Mouse (Mus musculus) right cerebral cortex, postnatal 14 days (tissue): Measurements from ENCODE around the gene D630003M21Rik.

Experiments used
- DNase-seq: peaks from one replicate; pipeline ENCODE4 v3.0.0; 2022

Gene D630003M21Rik

DNA sequence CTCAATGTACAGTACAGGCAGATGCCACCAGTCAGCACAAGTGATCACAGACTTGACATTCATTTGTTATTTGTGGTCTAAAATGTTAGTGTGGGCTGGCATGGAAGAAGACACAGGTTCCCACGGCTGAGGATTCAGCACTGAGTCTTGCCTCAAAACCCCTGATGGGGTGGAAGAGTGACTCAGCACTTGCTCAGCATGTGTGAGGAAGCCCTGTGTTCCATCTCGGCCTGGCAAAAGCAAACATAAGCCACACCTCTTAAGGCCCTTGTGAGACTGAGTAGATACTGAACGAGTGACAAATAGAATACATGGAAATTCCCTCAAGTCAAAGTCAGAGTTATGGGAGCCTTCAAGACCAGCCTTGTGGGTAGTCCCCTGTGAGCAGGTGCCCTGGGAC, 4.1 kb upstream of the D630003M21Rik start:
- DNase-seq = no peak

- DNase-seq = no peak
Observed at GRCm38 (mm10) chr2:158232414-158232813, 3.4 kb upstream of the D630003M21Rik start.

GRCm38 (mm10) chr2:158231071-158231470, 2.0 kb upstream of the D630003M21Rik start:
- DNase-seq = no peak

- DNase-seq = no peak
Observed at GRCm38 (mm10) chr2:158230617-158231016, 1.6 kb upstream of the D630003M21Rik start.

GRCm38 (mm10) chr2:158229503-158229892, 476 bp upstream of the D630003M21Rik start:
- no peak for DNase-seq

DNA sequence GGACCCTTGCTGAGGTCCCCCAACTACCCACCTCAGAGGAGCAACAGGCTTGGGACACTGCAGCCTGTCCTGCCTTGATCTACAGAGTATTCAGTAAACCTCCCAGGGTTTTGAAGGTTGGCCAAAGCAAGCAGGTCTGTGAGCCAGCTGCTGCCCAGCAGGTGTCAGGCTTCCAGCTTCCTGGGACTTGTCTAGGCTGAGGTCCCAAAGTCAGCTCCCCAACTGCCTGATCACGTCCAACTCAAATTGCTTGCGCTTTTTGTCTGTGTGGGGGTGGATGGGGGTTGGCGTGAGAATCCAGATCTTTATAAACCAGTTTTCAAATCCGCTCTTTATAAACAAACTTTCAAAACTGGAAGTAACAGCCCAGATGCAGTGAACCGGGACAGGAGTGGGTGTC, 3.7 kb downstream of the D630003M21Rik start:
- DNase-seq = no peak

DNA sequence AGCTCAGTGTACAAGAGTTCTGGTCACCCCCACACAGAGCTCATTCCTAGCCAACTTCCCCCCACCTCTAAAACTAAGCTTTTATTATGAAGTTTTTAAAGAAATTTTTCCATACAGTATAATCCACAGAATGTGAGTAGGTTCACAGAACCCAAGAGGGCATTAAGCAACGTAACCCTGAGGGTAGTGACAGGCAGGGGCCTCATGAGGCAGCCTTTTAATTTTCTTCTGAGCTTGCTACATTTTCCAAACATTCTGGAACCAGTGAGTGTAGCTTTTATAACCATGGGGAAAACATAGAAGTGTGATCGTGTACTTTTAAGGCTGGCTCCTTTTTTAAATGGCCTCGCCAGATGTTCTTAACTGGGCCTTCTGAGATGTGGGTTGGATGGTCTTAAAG, 5.5 kb downstream of the D630003M21Rik start:
- DNase-seq = no peak

- DNase-seq = no peak
Observed at GRCm38 (mm10) chr2:158222664-158223063, 6.4 kb downstream of the D630003M21Rik start.

DNA sequence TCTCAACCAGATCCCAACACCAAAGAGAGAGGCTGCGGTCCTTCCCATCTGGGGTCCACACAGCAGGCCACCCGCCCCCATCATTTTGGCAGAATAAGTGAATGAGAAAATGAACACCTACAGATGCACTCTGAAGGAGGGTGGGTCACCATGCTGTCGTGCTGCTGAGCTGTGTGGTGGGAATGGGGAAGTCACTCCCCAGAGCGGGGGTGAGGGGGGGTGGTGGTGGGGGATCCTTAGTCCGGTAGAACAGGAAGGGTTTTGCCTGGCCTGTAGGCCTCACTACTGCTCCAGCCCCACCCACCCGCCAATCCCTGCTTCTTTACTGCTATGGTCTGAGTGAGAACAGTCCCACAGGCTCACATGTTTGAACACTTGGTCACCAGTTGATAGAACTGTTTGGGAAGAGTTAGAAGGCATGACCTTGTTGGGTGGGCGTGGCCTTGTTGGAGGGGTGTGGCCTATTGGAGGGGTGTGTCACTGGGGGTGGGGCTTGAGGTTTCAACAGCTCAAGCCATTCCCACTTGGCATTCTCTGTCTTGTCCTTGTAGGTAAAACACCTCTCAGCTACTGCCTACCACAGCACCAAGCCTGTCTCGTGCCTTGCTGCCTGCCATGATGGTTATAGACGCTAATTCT, 7.5 kb downstream of the D630003M21Rik start:
- no peak for DNase-seq

- no peak for DNase-seq
Observed at GRCm38 (mm10) chr2:158219562-158219961, 9.5 kb downstream of the D630003M21Rik start.

DNA sequence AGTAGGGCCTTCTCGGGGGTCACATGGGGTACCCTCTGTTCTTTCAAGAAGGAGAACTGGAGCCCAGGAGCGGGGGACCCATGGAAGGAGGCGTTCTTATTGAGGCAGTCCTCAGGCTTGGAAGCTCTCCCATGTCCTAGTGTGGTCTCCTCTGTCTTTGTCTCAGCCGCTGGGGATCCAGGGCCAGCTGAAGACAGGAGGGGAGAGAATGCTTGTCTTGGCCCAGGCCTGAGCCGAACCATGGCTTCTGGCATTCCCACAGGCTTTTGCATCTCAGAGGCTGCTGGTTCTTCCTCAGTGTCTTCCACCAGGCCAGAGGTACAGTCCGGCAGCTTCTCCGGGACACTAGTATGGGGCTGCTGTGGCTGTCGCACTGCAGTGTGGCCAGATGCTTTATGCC, 12.5 kb downstream of the D630003M21Rik start:
- no peak for DNase-seq

DNA sequence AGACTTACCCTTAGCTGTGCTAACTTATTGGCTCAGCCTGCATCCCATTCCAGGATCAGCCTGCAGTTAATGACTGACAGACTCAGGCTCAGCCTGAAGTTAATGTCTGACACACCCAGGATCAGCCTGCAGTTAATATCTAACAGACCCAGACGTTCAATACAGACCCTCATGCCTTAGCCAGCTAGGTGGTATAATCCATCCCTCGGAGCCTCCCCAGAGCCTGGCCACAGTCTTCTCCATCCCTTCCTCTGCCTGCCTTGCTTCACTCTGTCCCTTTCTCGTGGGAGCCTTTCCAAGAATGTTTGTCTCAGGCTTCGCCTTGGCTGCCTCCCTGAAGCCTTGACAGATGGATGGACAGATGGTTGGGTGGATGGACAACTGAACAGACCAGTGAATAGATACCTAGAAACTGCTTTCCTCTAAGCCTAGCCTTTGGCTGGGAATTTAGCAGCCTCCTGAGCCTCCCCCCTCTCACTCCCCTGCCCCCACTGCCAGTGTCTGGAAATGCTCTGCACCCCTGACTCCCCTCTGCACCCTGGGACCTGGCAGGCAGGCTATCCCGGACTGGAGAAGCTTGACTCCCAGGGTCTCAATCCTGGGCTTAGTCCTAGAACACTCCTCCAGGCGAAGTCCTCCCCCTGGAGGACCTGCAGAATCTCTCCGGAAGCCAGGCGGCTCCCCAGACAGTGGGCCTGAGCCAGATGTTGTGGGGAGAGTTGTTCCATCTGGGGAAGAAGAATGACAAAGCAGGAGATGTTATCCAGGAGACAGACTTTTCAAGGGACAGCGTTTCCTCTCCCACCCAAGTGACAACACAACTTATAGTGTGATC, 13.5 kb downstream of the D630003M21Rik start:
- DNase-seq = no peak

DNA sequence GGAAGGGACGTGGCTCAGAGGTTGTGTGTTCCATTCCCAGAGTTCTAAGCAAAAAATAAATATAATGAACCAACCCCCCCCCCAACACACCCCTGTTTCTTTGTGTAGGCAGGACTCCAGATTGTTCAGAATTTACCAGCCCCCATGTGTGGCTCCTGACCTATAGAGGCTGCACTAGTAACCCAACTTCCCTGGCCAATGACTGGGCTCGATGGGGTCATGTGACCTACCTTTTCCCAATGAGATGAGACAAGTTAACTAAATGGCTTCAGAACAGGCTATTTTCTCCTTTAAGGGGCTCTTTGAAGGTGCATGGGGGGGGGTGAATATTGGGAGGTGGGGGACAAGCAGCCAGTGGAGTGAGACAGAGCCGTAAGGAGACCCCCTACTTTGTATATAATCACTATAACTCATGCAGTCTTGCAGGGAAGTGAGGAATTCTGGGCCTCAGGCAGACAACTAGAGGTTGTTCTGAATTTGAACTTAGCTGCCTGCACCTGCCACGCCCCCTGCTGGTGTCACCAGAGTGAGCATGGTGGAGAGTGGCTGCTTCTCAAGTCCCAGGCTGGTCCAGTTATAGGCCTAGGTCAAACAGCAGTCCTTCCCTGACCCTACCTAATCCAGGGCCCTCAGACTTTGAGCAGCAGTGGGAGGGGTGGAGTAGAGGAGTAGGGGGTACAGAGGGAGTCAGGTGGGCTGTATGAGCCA, 17.1 kb downstream of the D630003M21Rik start:
- no peak for DNase-seq

DNA sequence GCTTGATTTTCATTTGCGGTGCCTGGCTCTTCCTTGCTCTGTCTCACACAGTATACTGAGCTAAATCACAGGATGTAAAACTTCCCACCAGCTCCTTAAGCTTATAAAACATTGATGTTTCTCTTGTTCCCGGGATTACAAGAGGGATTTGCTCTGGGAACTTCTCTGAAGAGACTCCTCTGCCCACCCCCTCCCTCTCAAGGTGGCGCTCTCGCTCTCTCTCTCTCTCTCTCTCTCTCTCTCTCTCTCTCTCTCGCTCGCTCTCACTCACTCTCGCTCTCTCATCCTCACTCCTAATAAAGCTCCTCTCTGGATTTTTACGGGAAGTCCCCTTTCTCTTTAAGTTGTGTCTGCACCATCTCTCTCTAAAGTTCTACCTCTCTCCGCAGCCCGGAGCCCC, 18.1 kb downstream of the D630003M21Rik start:
- no peak for DNase-seq

GRCm38 (mm10) chr2:158210503-158210902, 18.5 kb downstream of the D630003M21Rik start:
- DNase-seq = peak; percentile 70

DNA sequence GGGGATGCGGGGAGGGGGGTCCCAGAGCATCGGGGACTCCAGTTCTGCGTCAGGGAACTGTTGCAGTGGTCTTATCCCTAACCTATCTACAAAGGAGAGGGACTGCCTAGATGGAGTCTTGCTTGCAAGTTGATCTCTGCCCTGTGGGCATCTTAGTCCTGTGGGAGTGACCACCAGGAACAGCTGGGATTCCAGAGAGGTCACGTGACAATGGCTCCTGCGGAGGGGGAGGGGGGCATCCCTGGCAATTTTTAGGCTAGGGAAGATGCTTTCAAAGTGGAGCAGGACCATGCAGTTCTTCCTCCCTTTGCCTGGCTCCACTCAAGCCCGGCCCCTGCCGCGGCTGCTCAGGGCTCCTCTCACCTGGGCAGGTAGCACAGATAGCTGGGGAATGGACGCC, 19.2 kb downstream of the D630003M21Rik start:
- DNase-seq = no peak

GRCm38 (mm10) chr2:158207848-158208247, 21.2 kb downstream of the D630003M21Rik start:
- DNase-seq = peak; percentile 68

- DNase-seq = peak; percentile 88
Observed at GRCm38 (mm10) chr2:158204114-158204513, 24.9 kb downstream of the D630003M21Rik start.

DNA sequence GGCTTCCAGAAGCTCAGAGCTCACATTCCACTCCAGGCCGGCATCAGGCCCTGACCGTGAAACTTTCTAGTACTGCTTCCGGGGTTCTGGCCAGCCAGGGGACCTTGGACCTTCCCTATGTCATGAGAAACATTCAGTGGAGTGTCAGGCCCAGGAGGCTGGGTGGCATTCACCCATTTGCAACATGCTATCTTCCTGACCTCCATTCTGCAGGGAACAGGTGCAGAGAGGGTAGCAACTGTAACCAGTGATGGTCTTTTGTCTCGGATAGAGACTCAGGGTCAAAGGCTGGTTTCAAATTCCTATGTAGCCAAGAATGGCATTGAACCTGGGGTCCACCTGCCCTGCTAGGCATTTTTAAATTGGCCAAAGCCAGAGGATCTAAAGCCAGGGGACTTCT, 25.3 kb downstream of the D630003M21Rik start:
- no peak for DNase-seq

DNA sequence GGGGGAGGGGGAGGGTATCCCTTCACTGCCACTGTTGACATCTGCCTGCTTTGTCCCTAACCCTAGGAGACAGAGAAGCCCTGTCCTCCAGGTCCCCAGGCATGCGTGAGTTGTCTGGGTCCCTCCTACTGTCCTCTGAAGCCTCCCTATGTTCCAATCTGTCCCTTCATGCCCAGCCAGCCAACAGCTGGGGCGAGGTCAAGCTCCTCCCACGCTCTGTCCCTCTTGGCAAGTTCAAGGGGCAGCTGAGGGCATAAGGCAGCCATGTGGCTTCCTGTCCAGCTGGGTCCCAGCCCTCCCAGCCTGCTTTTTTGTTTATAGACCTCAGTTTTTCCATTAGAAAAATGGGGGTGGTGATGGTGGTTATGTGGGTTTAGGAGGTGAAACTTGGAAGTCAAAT, 29.7 kb downstream of the D630003M21Rik start:
- DNase-seq = no peak

- no peak for DNase-seq
Observed at GRCm38 (mm10) chr2:158198861-158199260, 30.2 kb downstream of the D630003M21Rik start.

- no peak for DNase-seq
Observed at GRCm38 (mm10) chr2:158197971-158198370, 31.1 kb downstream of the D630003M21Rik start.

GRCm38 (mm10) chr2:158194945-158195640, 33.9 kb downstream of the D630003M21Rik start:
- DNase-seq = peak; percentile 61
